Mouse (Mus musculus) kidney, embryonic 14.5 days (tissue): ENCODE data around the gene Ttll11. TPM values are rescaled to one million over a fixed set of nuclear protein-coding genes. Genes with fewer than 3 reads are reported as not detected.

Experiments
- ATAC-seq: fragments of 200-750 bp; cut with Nextera tagmentation; 2 replicates; pipeline ENCODE4 v1.8.0; 2017; ENCODE audit warnings: moderate number of reproducible peaks, mild to moderate bottlenecking, moderate TSS enrichment, moderate library complexity; ENCODE audit not compliant: low FRiP score, low TSS enrichment
- H3K27ac ChIP-seq: fragments of 300-500 bp; sonication (generic); 2 replicates; pipeline ENCODE4 v1.5.1; 2014; ENCODE audit warnings: low read depth, mild to moderate bottlenecking, low read length, moderate library complexity, mixed read lengths
- H3K27me3 ChIP-seq: fragments of 300-500 bp; sonication (generic); 2 replicates; pipeline ENCODE4 v1.6.1; 2014; ENCODE audit warnings: mild to moderate bottlenecking, low read length; ENCODE audit not compliant: control insufficient read depth, insufficient read depth
- H3K36me3 ChIP-seq: fragments of 300-500 bp; sonication (generic); 2 replicates; pipeline ENCODE4 v1.6.1; 2014; ENCODE audit warnings: low read length, mixed read lengths; ENCODE audit not compliant: control insufficient read depth, insufficient read depth
- H3K4me1 ChIP-seq: fragments of 300-500 bp; sonication (generic); 2 replicates; pipeline ENCODE4 v1.6.1; 2014; ENCODE audit warnings: low read length, mixed read lengths; ENCODE audit not compliant: control insufficient read depth, insufficient read depth
- H3K4me2 ChIP-seq: fragments of 300-500 bp; sonication (generic); replicated peaks from 2 replicates; pipeline ENCODE4 v1.6.1; 2014; ENCODE audit warnings: low read depth, mild to moderate bottlenecking, low read length
- H3K4me3 ChIP-seq: fragments of 300-500 bp; sonication (generic); 2 replicates; pipeline ENCODE4 v1.5.1; 2014; ENCODE audit warnings: mild to moderate bottlenecking, low read length
- H3K9ac ChIP-seq: fragments of 300-500 bp; sonication (generic); 2 replicates; pipeline ENCODE4 v1.6.1; 2014; ENCODE audit warnings: low read depth, mild to moderate bottlenecking, low read length, moderate library complexity
- H3K9me3 ChIP-seq: fragments of 300-500 bp; sonication (generic); 2 replicates; pipeline ENCODE4 v1.6.1; 2016; ENCODE audit warnings: low read length; ENCODE audit not compliant: control insufficient read depth
- WGBS: fragments of 180-500 bp; shearing (Covaris S2); extraction: QIAGEN DNeasy Blood & Tissue Kit; methylation state at CpG from one replicate; pipeline ENCODE4 v1.1.7; 2014; 5-methylcytosine and 5-hydroxymethylcytosine counted together
- polyA plus RNA-seq: library from polyadenylated mRNA; unstranded; fragments of >200 nt; fragmentation: Nextera tagmentation; extraction: Ambion mirVana; gene quantifications from 2 replicates; pipeline ENCODE4 v1.2.1, GENCODE M21; 2014

Gene Ttll11
- polyA plus RNA-seq, 1 experiment from 2014 or later, result 0.58 TPM

DNA sequence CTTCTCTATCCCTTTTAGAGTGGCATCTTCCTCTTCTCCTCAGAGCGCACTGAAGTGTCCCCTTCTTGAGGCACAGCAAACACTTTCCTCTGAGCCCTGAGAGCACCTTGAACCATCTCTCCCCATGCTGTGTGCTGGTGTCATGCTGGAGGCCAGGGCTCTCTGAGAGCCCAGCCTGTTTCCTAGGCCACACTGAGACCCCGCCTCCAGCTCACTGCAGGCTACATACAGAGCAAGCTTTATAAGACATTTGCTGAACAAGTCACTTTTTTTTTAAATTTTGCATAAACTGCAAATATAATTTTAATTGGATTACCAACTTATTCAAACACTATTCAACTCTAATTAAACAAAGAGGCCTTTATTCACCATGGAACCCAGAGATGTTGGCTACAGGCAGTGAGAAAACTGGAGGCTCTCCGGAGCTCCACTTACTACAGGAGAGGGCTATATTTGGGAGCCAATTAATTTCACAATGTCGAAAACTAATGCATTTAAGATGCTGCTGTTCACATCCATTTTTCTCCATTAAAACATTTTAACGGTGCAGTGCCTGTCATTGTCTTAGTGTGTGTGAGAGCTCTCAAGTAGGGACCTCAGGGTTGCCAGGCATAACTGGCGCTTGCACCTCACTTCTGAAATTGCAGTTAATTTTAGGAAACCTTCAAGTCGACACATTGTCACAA lies 119.9 kb downstream of the Ttll11 start:
- Histone ChIP-seq H3K27ac (no peak overlapping the region), H3K4me1 (no peaks in the 10 kb centered on the region), H3K9me3 (no peaks in the 10 kb centered on the region), H3K9ac (no peak overlapping the region), H3K4me2 (no peak overlapping the region), H3K27me3 (no peaks in the 10 kb centered on the region), H3K4me3 (no peak overlapping the region), H3K36me3 (no peaks in the 10 kb centered on the region)
- 77% methylated on average over 7 of the region's 7 CpGs for WGBS
- no peak for ATAC-seq

DNA sequence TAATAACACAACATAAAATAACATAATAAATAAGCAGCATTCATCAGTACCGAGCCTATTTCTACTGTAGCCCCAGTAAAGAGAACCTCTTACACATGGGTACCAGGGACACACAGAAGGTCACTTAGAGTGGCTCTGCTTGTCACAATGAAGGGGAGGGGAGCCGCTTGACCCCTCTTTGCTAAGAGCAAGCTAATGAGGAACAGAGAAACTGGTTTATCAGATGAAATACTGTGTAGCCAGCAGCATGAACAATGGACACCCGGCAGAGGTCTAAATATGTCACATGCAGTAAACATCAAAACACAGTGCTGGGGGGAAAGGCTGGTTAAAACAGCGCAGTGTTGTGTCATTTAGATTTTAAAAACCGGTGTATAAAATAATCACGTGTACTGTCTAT lies 121.4 kb downstream of the Ttll11 start:
- no peak overlapping the region for H3K4me3 ChIP-seq
- H3K4me1 ChIP-seq, result no peaks in the 10 kb centered on the region
- WGBS, result 82% methylated on average over 6 of the region's 6 CpGs
- H3K4me2 ChIP-seq, result no peak overlapping the region
- no peaks in the 10 kb centered on the region for H3K27me3 ChIP-seq
- no peak for ATAC-seq
- no peaks in the 10 kb centered on the region for H3K9me3 ChIP-seq
- H3K36me3 ChIP-seq, result no peaks in the 10 kb centered on the region
- H3K9ac ChIP-seq, result no peak overlapping the region
- H3K27ac ChIP-seq, result no peak overlapping the region

DNA sequence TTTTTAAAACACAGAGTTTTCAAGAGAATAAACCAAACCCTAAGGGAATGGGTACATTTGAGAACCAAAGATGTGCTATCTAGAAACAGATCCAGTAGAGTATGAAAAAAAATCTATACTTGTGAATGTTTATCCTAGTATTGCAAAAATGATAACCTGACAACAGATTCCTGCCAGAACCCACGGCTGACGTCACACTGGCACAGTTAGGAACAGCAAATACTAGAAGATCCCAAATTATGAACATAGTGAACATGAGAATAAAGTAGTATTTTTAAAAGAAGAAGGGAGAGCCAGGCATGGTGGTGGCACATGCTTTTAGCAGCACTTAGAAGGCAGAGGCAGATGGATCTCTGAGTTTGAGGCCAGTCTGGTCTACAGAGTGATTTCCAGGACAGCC lies 122.8 kb downstream of the Ttll11 start:
- Histone ChIP-seq H3K4me2 (no peak overlapping the region), H3K9me3 (no peaks in the 10 kb centered on the region), H3K4me3 (no peak overlapping the region), H3K27ac (no peak overlapping the region), H3K4me1 (peaks cover 10% of the 10 kb centered on the region; the same call in 1 of the 2 replicates), H3K36me3 (no peaks in the 10 kb centered on the region), H3K27me3 (no peaks in the 10 kb centered on the region), H3K9ac (no peak overlapping the region)
- 81% methylated on average over 2 of the region's 2 CpGs for WGBS
- no peak for ATAC-seq

DNA sequence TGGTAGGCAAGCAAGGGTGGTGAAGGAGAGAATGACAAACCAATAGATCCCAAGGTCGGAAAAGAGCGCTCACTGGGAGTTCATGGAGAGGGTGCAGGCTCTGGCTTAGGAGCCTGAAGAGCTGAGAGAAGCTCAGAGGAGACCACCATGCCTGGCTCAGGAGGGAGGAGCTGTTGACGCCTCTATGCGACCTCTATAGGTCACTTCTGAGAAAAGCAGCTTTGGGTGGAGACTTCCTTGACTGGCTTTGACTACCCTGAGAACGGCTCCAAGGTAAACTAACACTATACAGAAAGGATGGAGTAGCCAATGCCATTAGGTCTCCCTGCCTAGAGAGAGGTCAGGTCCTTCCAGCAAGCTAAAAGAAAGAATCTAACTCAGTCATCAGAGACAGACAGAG lies 124.8 kb downstream of the Ttll11 start:
- Histone ChIP-seq H3K4me3 (no peak overlapping the region), H3K9ac (no peak overlapping the region), H3K9me3 (no peaks in the 10 kb centered on the region), H3K4me1 (peaks cover 21% of the 10 kb centered on the region), H3K27me3 (no peaks in the 10 kb centered on the region), H3K27ac (no peak overlapping the region), H3K36me3 (no peaks in the 10 kb centered on the region), H3K4me2 (no peak overlapping the region)
- 30% methylated on average over 5 of the region's 5 CpGs for WGBS
- no peak for ATAC-seq

DNA sequence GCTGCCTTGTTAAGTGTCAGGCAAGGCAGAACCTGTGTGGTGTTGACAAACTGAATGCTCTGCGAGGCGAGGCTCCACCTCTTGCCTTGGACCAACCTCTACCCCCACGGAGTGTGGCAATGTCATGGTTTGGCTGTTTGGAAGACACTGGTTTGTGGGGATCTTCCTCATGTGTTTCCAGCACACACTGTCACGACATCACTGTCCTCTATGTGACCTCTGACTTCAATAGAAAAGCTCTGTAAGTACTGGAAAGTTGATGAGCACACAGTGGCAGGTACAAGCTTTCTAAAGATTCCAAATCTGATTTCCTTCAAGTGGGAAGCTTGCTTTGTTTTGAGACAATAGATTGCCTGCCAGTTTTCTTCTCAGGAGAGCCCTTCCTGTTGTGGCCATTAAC lies 126.7 kb downstream of the Ttll11 start:
- Histone ChIP-seq H3K27ac (no peak overlapping the region), H3K4me2 (no peak overlapping the region), H3K4me3 (no peak overlapping the region), H3K4me1 (peaks cover 21% of the 10 kb centered on the region), H3K27me3 (no peaks in the 10 kb centered on the region), H3K9ac (no peak overlapping the region), H3K36me3 (no peaks in the 10 kb centered on the region), H3K9me3 (no peaks in the 10 kb centered on the region)
- 72% methylated on average over 4 of the region's 4 CpGs for WGBS
- ATAC-seq, result no peak

DNA sequence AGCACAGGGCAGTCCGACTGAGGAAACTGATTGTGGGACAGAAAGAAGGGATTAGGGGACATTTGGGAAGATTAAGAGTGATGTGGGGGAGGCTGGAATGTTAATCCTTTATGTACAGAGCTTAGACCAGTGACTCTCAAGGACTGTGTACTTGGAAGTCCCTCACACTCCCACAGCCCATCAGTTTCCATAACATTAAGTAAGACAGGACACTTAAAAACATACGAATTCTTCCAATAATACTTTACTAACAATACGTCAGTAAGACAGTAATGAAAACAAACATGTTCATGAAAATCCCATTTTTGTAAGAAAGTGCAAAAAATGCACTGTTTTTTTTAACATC lies 127.6 kb downstream of the Ttll11 start:
- 23% methylated on average over 3 of the region's 3 CpGs for WGBS
- peak overlapping the region; percentile 13; the same call in 1 of the 2 replicates for H3K27ac ChIP-seq
- 0 out of 2 replicates have a peak overlapping the region, but pooled peaks have one; percentile 4 for H3K4me2 ChIP-seq

DNA sequence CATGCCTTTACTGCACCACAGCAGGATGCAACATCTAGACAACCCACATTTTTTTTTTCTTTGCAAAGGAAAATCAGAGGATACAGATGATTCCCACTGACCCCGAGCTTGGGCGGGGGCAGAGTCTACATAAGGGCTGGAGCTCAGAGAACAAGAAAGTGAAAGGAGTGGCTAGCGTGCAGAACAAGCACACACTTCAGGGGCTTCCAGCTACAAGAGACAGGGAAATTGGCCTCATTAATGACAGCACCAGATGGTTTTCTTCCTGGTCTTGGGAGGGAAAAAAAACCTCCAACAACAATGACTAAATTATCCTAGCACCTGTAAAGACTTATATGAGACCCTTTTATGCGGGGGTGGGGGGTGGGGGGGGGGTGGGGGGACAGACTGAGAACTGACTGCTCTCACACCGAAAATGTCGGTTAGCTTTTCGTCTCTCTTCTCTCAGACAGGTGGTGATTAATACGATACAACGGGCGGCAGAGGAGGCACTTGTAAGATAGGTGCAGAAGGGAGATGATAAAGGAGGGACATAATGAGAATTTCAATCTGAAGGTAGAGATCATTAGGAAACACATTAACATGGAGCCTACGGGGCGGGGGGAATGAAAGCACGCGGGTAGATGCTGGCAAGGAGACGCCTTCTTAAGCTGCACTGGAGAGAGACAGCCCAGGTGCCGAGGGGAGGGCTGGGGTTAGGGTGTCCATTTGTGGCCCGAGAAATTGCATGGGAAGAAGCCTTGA lies 128.1 kb downstream of the Ttll11 start:
- Histone ChIP-seq H3K27ac (peak overlapping the region; percentile 13; the same call in 1 of the 2 replicates), H3K4me2 (0 out of 2 replicates have a peak overlapping the region, but pooled peaks have one; percentile 4), H3K36me3 (no peaks in the 10 kb centered on the region), H3K9ac (no peak overlapping the region), H3K9me3 (no peaks in the 10 kb centered on the region), H3K27me3 (no peaks in the 10 kb centered on the region), H3K4me3 (no peak overlapping the region), H3K4me1 (peaks cover 21% of the 10 kb centered on the region)
- WGBS, result 6% methylated on average over 17 of the region's 17 CpGs
- ATAC-seq, result peak; percentile 41; the same call in 1 of the 2 replicates

More for the DNA sequence above, 127.6 kb downstream of the Ttll11 start:
- Histone ChIP-seq H3K4me3 (no peak overlapping the region), H3K9me3 (no peaks in the 10 kb centered on the region), H3K9ac (no peak overlapping the region), H3K4me1 (peaks cover 21% of the 10 kb centered on the region), H3K36me3 (no peaks in the 10 kb centered on the region), H3K27me3 (no peaks in the 10 kb centered on the region)
- ATAC-seq, result no peak

DNA sequence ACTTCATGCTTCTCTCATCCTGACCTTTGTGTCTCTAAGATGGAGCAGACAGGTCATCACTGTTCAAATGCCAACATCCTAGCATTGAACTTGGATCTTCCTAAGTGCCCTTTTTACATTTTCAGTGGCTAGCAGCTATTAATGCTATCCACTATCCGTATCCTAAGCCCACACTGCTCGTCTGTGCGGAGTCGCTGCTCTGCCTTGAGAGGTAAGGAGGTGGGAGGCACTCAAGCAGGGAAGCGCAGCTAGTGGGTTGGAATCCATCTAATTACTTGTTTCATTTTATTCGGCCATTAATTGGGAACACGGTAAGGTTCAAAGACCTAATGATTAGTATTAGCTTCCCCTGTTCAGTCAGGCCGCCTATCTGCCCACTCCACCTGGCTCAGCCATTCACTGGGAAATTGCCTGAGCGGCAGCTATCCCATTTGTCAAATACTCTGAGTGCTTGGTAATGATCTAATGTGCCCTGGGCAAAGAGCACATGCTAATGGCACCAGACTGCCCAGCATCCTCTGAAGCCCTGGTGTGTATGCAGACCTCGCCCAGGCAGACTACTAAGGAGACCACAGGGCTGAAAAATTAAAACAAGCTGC lies 130.0 kb downstream of the Ttll11 start:
- peaks cover 21% of the 10 kb centered on the region for H3K4me1 ChIP-seq
- no peaks in the 10 kb centered on the region for H3K9me3 ChIP-seq
- H3K9ac ChIP-seq, result no peak overlapping the region
- WGBS, result 27% methylated on average over 10 of the region's 10 CpGs
- ATAC-seq, result peak; percentile 48; the same call in 1 of the 2 replicates
- H3K4me2 ChIP-seq, result no peak overlapping the region
- H3K27me3 ChIP-seq, result no peaks in the 10 kb centered on the region
- H3K27ac ChIP-seq, result no peak overlapping the region
- H3K4me3 ChIP-seq, result no peak overlapping the region
- H3K36me3 ChIP-seq, result no peaks in the 10 kb centered on the region
